Mouse (Mus musculus) heart, postnatal 10 days (tissue): Measurements from ENCODE around the gene Sf3b3. TPM values are rescaled to one million over a fixed set of nuclear protein-coding genes. Genes with fewer than 3 reads are reported as not detected.

Experiments used
- DNase-seq, 2 experiments: peaks; one replicate each; pipeline ENCODE4 v3.0.0; 2021
- intact Hi-C: fragments of 180-260 bp; cut with DNase I; formaldehyde crosslinking; loops from one replicate; pipeline ENCODE4 v1.15.1; 2025
- total RNA-seq, 2 experiments: library from RNA; stranded (reverse); gene quantifications; 2 replicates each; pipeline ENCODE4 v1.2.3; 2021

Gene Sf3b3
- total RNA-seq, 2 experiments from 2014 or later = 52.2 to 57.0 TPM

GRCm38 (mm10) chr8:110779924-110780718, 66.5 kb downstream of the Sf3b3 start:
- DNase-seq = peak; percentile 23 to 36
- intact Hi-C loops = no loop called here

- intact Hi-C loops = no loop called here
- DNase-seq = no peak
Observed at GRCm38 (mm10) chr8:110776335-110776734, 70.3 kb downstream of the Sf3b3 start.

DNA sequence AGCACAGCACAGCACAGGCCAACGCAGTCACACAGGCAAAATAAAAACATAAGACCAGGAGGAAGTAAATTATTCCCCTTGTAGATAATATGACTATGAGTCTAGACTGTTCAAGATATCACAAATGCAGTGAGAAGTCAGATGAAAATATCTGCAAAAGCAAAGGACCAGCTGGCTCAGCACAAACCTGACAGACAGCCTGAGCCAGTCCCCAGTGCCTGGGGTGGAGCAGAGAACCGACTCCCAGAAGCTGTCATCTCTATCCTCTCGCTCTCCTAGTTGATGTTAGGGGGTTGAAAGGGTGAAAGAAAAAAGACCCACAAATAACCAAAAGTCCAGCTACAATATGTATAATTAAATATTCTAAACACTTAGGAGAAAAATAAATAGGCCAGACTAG, 70.9 kb downstream of the Sf3b3 start:
- DNase-seq = peak in 1 of 2 experiments; percentile 22
- intact Hi-C loops = no loop called here

GRCm38 (mm10) chr8:110775316-110775715, 71.3 kb downstream of the Sf3b3 start:
- DNase-seq = no peak

DNA sequence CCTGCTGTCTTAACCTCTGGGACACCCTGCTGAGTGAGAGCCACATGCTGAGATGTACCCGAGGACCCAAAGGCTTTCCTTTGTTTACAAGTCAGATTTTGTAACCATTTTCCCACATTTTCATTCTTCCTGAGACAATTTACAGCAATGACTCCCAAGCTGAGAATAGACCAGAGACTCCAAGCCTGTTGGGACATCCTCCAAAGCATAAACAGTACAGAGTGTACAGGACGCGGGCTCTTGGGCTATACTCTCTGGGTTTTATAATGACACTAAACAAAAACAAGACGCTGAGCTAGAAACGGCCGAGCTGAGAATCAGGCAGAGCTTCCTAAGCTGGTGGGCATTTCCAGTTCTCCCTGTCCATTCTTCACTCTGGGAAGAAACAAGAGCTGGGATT, 71.9 kb downstream of the Sf3b3 start:
- no peak for DNase-seq
- intact Hi-C loops = no loop called here

More at GRCm38 (mm10) chr8:110775316-110775715, 71.3 kb downstream of the Sf3b3 start:
- intact Hi-C loops = no loop called here

DNA sequence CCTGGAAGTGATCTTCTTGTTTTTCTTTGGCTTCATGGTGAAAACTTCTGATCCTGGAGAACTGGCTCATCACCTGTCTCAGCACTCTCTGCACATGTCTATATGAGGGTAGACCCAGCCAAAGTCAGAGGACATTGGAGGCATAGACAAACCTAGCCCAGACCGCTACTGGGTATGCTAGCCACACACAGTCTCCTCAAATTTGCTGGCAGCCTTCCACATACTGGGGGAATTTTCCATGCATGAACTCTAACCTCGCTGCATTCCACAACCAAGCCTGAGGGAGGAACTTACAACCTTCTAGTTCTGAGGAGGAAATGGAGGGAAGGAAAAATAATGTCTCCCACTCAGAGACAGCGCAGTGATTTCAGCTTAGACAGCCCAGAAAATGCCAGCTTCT, 72.5 kb downstream of the Sf3b3 start:
- intact Hi-C loops = no loop called here
- no peak for DNase-seq

DNA sequence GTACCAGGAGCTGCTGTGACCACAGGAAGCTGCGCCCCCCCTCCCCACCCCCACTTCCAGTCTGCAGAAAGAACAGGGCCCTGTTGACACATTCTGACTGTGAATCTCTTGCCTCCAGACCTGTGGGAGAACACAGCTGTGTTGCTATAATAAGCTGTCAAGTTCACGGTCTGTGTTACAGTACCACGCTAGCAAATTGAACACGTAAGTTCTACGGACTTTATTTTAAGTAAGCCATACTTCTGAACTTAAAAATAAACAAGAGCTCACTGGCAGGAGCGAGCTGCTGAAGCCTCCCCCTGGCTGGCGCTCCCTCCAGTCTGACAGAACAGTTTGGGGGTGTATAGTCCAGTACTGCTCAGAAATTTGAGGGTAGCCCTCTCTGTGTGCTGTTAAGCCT, 74.1 kb downstream of the Sf3b3 start:
- intact Hi-C loops = no loop called here
- DNase-seq = peak in 1 of 2 experiments; percentile 21

DNA sequence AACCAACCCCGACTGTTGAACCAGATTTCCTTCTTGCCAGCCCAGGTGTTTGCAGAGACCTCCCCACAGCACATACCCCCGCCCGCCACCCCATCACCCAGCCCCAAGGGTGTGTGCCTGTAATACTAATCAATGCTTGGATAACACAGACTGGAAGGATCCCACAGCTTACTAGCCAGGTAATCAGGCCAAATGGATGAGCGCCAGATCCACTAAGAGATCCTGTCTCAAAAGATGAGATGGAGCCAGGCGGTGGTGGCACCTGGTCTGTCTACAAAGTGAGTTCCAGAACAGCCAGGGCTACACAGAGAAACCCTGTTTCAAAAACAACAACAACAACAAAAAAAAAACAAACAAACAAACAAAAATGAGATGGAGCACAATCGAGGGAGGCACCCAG, 79.3 kb downstream of the Sf3b3 start:
- no peak for DNase-seq
- intact Hi-C loops = no loop called here

- intact Hi-C loops = no loop called here
- DNase-seq = no peak
Observed at GRCm38 (mm10) chr8:110764671-110765070, 81.9 kb downstream of the Sf3b3 start.

GRCm38 (mm10) chr8:110761988-110762387, 84.6 kb downstream of the Sf3b3 start:
- intact Hi-C loops = no loop called here
- peak in 1 of 2 experiments; percentile 24 for DNase-seq

DNA sequence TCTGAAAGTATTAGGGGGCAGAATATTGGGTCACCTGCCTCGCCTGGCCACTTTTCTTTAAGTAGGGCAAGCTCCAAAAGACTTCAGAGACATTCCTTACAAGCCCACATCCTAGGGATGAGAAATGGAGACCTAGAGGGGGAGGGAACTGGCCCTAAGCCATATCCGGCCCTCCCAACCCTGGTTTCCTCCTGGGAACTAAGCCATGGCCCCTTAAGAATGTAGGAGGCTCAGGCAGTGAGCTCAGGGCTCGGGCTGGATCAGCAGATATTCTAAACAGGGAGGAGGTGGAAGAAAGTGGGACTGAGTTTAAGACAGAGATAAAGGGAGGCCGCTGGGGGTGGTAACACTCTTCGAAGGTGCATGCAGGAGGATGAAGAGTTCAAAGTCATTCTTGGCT, 85.4 kb downstream of the Sf3b3 start:
- intact Hi-C loops = no loop called here
- DNase-seq = peak; percentile 78

GRCm38 (mm10) chr8:110760280-110760940, 86.2 kb downstream of the Sf3b3 start:
- peak in 1 of 2 experiments; percentile 12 for DNase-seq
- intact Hi-C loops = no loop called here

Other genes starting within 250 kb of the Sf3b3 start
- gene Vac14, start 228.2 kb downstream of the Sf3b3 start, total RNA-seq = 10 to 100 TPM; 20.8 to 22.4 TPM
- 10 to 100 TPM; 36.2 to 39.6 TPM for gene Mtss1l, start 125.3 kb downstream of the Sf3b3 start, total RNA-seq
- 1 to 10 TPM; 5.1 to 8.1 TPM for gene Il34, start 40.9 kb downstream of the Sf3b3 start, total RNA-seq
- 10 to 100 TPM; 53.0 to 60.8 TPM for gene Cog4, start 187 bp downstream of the Sf3b3 start, total RNA-seq
- gene Fuk, start 55.7 kb upstream of the Sf3b3 start, total RNA-seq = 1 to 10 TPM; 6.8 to 8.6 TPM
- gene St3gal2, start 73.1 kb upstream of the Sf3b3 start, total RNA-seq = 10 to 100 TPM; 34.4 to 45.3 TPM
- gene Ddx19a, start 151.0 kb upstream of the Sf3b3 start, total RNA-seq = 10 to 100 TPM; 39.2 to 41.1 TPM
- 10 to 100 TPM; 12.2 to 12.8 TPM for gene Ddx19b, start 185.0 kb upstream of the Sf3b3 start, total RNA-seq
- 10 to 100 TPM; 39.1 to 42.0 TPM for gene Aars, start 186.4 kb upstream of the Sf3b3 start, total RNA-seq
- gene Exosc6, start 209.6 kb upstream of the Sf3b3 start, total RNA-seq = not detected
- gene Clec18a, start 245.6 kb upstream of the Sf3b3 start, total RNA-seq = under 1 TPM; 0.12 to 0.24 TPM
- 10 to 100 TPM; 75.0 to 78.5 TPM for gene Pdpr, start 247.8 kb upstream of the Sf3b3 start, total RNA-seq